Mouse (Mus musculus) ZHBTc4 (cell line): ENCODE measurements around the gene Llgl1.

ENCODE experiments used
- DNase-seq: peaks from one replicate; pipeline ENCODE4 v3.0.0-alpha.2; 2011; ENCODE audit warnings: low read depth, low spot score

Gene Llgl1

GRCm38 (mm10) chr11:60726601-60727391 is 27.3 kb downstream of the Llgl1 start, which contains the start of gene Flii:
TSS of gene Flii (minus strand) at chr11:60727263.
- DNase-seq: peak; percentile 83

GRCm38 (mm10) chr11:60727392-60728140 is 28.0 kb downstream of the Llgl1 start:
- DNase-seq: no peak

- DNase-seq: peak; percentile 96
These were observed 28.8 kb downstream of the Llgl1 start, which contains the start of gene Mief2 for GRCm38 (mm10) chr11:60728260-60728761. TSS of gene Mief2 (plus strand) at chr11:60728398.

DNA sequence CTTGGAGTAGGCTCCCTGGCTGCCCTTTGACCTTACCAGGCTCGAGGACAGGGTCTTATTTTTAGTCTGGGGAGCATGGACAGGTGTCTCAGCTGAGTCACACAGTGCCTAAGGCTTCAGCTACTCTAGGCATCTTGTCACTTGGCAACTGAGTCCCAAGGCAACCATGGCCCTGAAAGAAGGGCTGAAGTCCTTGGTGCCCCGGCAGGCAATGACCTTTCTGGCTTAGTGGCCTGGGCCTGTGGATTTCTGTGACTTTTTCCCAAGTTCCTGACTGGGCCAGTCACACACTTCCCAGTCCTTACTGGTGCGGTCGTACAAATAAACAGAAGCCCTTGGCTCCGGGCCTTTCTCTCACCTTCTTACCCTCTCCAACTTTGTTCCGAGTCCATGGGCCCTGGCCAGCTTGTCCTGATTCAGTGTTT is 29.7 kb downstream of the Llgl1 start:
- DNase-seq: no peak

DNA sequence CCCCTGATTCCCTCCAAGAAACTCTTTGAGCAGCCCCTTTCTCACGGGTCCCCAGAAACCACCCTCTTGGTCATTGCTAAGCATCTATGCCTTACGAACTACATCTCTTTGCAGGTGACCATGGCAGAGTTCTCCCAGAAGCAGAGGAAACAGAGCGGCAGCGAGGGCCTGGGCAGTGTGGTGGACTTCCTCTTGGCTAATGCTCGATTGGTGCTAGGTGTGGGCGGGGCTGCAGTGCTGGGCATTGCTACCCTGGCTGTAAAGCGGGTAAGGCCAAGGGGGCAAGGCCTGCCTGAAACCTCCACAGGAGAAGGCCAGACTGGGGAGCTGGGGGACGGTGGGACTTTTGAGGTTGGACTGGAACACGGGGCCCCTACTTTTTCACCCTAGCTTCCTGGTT is 30.6 kb downstream of the Llgl1 start:
- DNase-seq: no peak

DNA sequence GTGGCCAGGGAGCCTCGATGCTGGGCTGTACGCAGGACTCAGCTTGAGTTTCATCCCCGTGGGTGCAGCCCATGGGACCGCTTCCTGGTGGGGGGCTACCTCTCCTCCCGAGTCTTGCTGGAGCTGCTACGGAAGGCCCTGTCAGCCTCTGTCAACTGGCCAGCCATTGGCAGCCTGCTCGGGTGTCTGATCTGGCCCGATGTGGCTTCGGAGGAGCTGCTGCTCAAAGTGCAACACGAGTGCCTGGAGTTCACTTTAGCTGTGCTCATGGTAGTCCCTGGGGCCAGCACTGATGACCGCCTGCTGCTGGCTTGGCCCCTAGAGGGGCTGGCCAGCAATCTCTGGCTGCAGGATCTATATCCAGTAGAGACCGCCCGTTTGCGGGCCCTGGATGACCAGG is 31.7 kb downstream of the Llgl1 start:
- no peak for DNase-seq

DNA sequence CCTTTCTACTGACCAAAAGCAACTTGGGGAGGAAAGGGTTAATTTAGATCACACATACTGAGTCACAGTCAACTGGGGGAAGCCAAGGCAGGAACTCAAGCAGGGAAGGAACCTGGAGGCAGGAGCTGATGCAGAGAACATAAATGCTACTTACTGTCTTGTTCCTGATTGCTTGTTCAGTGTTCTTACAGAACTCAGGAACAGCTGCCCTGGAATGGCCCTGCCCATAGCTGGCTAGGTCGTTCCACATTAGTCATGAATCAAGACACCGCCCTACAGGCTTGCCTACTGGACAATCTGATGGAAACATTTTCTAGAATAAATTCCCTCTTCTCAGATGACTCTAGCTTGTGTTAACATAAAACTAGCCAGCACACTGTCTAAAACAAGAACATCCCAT is 34.7 kb downstream of the Llgl1 start:
- no peak for DNase-seq

DNA sequence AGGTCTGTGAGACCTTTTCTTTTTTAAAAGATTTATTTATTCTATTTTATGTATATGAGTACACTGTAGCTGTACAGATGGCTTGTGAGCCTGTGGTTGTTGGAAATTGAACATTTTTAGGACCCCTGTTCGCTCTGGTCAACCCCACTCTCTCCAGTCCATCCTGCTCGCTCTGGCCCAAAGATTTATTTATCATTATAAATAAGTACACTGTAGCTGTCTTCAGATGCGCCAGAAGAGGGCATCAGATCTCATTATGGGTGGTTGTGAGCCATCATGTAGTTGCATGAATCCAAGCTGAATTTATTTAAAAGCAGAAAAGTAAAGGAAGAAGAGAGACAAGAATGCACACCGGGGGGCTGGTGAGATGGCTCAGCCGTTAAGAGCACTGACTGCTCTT is 35.7 kb downstream of the Llgl1 start:
- no peak for DNase-seq

DNA sequence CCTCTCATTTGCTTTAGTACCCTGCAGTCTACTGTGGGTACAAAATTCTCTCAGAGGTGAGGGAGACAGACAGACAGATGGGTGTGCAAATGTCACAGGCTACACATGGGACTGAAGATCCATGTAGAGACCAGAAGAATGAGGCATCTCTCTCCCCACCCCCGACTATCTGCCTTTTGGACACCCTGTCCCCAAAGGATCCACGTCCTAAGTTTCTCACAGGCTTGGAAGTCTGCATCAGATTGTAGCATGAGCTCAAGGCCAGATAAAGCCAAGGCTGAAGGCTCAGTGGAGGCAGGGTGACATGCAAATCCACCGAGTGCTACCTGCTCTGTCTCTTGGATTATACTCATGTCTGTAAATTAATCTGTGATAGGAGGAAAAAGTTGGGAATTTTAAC is 37.0 kb downstream of the Llgl1 start:
- no peak for DNase-seq

DNA sequence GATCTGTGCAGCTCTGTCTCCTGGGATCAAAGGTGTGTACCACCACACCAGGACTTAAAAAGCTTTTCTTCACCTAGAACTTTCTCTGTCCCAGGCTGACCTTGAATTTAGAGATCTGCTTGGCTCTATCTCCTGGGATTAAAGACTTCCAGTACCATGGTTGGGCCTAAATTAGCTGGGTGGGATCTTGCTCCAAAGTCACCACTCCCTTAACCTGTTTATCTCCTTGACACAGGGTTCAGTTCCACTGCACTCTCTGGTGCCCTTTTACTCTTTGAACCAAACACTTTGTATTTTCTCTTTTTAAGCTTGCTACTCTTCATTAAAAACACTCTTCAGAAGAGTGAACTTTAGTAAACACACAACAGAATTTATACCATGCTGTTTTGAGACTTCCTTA is 37.9 kb downstream of the Llgl1 start:
- no peak for DNase-seq

DNA sequence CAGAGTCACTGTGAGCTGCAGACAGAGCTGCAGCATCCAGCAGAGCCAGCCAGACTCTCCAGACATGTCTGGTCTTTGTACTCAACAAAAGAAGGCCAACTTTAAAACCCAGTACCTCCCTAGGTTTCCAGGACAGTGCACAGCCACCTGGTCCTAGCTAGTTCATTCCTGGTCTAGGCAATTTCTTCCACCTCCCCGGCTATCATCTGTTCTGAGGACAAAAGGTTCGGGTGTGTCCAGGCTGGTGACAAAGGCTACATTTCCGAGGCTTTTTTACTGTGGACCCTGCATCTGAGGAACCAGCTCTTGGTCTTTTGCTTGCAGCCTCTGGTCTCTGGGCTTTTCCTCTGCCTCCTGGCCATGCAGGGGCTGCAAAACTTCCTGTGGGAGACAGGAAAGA is 40.8 kb downstream of the Llgl1 start:
- DNase-seq: peak; percentile 94

GRCm38 (mm10) chr11:60755570-60755969 is 56.0 kb downstream of the Llgl1 start:
- DNase-seq: no peak

DNA sequence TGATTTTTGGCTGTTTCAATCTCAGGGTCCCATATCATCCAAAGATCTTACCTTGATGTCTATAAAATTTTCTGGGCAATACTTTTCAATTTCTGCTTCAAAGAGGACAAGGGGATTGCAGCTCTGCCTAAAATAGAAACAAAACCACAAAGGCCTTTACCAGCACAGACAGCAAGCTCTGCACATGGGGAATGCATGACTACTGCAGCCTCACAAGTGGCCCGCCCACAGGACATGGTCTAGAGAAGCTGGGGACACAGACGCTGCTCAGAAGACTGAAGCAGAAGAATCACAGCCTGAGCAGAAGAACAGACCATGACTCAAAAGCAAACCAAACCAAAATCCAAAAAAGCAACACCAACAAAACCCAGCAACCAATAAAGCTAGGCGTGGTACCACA is 62.2 kb downstream of the Llgl1 start:
- DNase-seq: no peak
